Mouse (Mus musculus) gastrocnemius, postnatal 4 days (tissue): ENCODE measurements around the gene Atp5d. TPM values are rescaled to one million over a fixed set of nuclear protein-coding genes. Genes with fewer than 3 reads are reported as not detected.

Experiments used
- DNase-seq, 2 experiments: peaks; one replicate each; pipeline ENCODE4 v3.0.0; 2021 to 2022; ENCODE audit warnings: low spot score in 2 of 2, mixed read lengths in 2 of 2
- total RNA-seq, 2 experiments: library from RNA; stranded (reverse); gene quantifications; 2 replicates each; pipeline ENCODE4 v1.2.3; 2021

Atp5d gene
- total RNA-seq, 2 experiments from 2014 or later = 522 to 564 TPM

DNA sequence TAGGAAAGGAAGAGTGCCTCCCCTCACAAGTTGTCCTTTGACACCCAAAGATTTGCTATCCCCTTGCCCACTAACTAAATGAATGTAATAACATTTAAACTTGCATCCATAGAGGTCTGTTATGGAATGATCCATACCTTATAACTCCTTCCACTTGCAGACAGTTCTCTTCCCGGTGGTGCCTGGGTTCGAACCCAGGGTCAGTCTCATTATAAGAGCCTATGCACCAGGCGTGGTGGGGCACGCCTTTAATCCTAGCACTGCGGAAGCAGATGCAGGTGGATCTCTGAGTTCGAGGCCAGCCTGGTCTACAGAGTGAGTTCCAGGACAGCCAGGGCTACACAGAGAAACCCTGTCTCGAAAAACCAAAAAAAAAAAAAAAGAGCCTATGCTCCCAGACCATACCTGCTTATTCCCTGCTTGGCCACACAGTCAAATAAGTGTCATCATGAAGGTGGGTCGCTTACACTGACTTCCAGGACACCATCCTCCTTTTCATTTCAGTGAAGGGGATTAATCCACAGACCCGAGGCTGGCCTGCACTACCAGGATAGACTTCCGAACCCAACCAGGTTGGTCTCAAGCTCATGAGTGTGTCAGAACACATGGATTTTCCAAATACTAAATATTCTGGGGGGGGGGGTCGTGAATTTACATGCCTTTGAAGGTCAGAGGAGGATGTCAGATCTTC, 1.7 kb downstream of the Atp5d start:
- no peak for DNase-seq

DNA sequence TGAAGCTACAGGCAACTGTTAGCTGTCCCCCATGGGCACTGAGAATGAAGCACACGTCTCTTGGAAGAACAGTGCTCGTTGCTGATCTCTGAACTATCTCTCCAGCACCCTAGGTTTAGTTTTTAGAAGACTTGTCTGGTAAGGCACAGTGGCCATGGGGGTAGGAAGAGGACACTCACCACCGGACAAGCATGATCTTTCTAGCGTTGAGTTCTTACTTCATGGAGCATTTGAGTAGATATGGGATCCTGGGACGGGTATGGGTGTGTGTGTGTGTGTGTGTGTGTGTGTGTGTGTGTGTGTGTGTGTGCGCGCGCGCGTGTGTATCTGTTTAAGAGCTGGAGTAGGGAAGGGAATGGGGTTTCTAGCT, 2.2 kb downstream of the Atp5d start, which contains the start of gene Cbarp:
Cbarp (minus strand) TSS at position 170 of the 370 bp plus-strand sequence.
- DNase-seq = no peak

DNA sequence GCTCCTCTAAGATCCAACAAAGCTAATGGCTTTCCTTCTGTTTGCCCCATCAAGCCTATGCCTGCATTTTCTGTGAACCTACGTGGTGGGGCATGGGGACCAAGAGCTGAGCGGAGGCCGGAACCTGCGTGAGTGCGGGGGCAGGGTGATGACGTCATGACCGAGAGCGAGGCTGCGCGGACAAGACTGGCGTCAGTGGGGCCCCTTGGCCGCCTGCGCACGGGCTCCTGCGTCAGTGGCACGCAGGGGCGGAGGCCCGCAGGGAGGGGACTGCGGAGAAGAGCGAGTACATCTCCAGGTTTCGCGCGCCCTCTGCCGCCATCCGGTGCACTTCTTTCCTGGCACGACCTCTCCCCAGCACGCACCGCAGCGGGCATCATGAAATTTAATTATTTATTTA, 2.8 kb downstream of the Atp5d start:
- peak; percentile 80 to 88 for DNase-seq

DNA sequence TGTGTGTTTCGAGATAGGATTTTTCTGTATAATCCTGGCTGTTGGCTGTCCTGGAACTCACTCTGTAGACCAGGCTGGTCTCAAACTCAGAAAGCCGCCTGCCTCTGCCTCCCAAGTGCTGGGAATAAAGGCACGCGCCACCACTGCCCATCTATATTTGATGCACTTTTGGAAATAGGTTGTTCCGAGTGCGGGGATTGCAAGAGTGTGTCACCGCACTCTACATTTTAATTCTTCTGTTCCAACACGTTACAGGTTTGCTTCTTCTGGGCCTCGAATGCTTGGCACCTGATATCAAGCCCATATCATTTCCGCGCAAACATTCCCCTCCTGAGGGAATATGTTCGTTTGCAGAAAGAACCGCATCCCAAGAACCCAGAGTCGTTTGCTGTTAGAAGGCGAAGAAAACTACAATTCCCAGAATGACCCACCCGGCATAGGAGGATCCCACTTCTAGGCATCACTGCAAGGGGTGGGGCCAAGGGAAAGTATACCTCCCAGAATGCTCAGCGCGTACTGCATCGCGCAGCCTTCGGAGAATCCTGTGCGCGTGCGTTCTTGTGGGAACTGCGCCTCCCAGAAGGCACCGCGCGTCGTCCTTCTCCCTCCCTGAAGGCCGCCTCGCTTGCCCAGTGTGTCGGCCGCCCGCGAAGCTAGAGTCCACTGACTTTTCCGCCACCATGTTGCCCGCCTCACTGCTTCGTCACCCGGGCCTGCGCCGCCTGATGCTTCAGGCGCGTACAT, 3.5 kb downstream of the Atp5d start:
- DNase-seq = peak; percentile 81 to 94

DNA sequence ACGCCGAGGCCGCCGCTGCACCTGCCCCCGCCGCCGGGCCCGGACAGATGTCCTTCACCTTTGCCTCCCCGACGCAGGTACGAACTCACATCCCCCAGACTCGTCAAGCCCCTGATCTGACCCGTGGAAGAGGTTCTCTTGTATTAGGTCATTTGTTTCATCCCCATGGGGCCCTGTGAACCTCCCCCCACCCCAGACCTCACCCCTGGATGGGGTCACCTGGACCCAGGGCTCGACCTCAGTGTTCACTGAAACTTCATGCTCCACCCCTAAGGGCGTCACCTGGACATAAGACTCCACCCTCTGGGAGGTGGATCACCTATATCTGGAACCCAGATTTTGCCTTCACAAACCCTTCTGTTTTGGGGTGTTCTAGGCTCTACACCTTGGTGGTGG, 4.1 kb downstream of the Atp5d start:
- no peak for DNase-seq

DNA sequence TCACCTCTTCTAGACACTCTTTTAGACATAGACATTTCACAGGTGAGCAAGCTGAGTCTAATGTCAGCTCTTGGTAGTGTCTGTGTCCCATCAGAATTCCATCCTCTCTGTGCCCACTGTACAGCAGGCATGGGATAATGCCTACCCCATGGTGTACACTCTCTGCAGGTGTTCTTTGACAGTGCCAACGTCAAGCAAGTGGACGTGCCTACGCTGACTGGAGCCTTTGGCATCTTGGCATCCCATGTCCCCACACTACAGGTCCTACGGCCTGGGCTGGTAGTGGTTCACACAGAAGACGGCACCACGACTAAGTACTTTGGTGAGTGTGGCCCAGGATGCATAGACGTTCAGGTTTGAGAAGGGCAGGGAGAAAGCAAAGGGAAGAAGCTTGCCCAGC, 5.2 kb downstream of the Atp5d start:
- no peak for DNase-seq

DNA sequence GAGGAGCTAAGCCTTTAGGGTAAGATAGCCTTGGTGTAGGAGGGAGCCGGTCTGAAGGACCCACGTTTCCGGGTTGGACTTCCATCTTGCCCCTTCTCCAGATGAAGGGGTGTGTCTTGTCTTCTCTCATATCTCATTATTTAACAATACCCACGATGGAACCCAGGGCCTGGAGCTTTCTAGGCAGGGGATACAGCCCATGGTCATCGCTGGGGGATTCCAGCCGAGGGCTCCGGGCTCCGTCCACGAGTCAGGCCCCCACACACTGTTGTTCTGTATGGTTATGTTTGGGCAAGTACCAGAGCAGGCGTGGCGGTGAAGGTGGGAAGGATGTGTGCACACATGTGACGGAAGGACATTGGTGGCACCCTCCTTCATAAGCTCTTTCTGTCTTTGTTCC, 5.7 kb downstream of the Atp5d start:
- DNase-seq = no peak

DNA sequence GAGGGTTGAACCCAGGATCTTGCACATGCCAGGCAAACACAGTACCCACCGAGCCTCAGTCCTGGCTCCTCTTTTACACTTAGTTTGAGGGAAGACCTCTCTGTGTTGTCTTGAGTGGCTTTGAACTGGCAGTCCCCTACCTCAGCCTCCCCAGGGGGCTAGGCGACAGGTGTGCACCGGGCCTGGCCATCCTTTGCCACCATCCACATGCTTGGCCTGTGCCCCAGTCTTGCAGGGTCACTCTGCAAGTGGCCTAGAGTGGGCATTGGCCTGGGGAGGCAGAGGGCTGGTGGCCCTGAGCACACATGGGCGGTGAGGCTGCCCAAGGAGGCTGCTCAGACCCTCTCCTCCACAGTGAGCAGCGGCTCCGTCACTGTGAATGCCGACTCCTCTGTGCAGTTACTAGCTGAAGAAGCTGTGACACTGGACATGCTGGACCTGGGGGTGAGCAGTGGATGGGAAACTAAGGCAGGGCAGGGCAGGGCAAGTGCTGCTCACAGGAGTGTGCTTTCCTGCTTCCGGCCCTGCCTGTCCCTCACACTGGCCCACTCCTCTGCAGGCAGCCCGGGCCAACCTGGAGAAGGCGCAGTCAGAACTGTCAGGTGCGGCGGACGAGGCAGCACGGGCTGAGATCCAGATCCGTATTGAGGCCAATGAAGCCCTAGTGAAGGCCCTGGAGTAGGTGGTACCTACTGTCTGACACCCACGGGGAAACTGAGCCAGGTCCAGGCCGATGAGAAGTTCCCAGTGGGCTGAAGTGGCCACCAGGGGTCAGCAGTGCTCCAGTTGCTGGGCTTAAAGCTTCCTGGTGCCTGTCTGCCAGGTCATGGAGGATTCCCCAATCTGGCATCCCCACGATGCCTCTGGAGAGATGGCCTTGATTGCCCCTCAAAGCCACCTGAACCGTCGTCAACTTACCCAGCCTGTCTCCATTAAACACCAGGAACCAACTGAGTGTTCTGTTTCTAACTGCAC, 6.7 kb downstream of the Atp5d start:
- DNase-seq = peak in 1 of 2 experiments; percentile 81

DNA sequence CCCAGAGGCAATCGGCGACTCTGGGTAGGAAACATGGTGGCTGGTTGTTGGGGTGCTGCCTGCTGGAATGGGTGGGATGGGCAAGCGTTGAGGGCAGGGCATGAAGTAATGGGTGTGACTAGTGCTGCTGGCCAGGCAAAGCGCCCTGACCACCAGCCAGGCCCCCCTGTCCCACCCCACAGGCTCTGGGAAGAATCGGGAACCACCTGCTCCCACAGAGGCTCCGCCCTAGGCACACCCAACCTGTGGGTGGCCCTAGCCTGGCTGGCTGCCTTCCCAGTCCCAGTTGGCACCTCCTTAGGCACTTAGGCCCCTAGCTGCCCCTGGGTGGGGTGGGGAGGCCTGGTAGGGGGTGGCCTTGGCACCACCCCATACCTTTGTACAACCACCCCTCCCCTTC, 7.5 kb downstream of the Atp5d start:
- DNase-seq = no peak

DNA sequence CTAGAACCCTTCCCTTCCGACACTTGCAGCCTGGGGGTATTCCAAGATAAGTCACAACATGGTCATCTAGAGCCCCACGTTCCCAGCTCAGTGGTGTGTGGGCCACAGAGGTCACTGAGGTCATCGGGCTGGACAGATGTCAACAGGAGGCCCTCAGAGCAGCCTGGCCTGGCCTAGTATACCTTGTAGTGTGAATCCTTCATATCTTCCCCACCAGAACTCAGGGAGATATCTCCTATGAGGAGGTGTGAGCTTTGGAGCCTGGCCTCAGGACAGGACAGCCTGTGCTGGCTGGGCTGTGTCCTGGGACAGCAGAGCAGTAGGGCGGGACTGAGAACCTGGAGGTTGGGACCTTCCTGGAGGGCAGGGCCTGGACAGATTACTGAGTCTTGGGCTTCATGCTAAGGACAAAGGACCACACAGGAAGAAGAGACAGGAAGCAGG, 8.2 kb downstream of the Atp5d start:
- DNase-seq = no peak

DNA sequence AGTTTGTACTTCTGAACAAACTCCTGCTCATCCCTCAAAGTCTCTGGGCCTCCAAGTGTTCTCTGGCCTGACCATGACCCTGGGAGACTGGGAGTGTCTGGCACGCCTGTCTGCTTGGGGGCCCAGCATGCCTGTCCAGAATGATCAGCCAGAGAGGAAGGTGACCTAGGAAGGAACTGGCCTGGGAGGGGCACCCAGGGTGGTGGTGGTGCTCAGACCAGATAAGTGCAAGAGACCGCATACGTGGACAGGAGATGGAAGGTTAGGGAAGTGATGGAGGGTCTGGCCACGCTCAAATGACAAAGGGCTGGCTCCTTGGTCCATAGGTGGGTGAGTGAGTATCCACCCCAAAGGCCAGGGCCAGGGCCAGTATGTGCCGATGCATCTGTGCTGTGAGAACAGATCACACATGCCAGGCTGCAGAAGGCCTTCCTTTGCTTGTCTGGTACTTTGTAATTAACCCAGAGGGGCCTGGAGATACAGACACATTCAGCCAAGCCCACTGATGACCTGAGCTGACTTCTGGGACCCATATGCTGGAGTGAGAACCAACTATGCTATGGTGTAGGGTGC, 8.8 kb downstream of the Atp5d start:
- DNase-seq = no peak

DNA sequence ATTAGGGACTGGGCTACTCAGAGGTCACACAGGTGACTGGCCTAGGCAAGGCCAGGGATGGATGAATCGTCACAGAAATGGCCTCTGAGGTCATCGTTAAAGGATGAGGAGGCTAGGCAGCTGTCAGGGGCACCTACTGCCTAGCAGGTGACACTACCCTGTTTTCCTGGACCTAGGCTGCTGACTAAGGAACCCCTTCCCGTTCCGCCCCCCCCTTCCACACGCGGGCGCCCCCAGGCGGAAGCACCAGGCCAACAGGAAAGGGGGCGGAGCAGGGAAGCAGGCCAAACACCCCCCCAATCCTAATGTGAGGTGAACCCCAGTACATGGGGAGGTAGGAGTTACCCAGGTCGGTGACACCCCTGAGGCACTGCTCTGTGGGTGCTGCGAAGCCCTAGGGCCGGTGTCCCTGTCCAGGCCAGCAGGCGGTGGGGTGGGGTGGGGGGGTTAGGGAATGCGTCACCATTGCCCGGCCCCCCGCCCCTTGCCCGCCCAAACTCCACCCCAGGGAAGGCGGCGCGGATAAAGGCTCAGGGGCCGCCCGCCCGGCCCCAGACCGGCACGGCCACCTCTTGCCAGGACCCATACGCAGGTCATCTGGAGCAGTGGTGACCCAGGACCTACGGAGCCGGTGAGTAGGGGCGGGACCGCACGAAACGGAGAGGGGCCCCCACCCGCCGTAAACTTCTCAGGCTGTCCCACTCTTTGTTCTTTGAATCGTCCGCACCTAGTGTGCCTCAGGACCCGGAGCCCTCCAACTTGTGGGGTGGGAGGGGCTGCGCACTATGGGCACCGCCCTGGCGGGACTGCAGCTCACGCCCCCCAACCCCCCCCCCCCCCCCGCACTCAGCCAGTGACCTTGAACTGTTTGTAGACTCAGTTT, 9.5 kb downstream of the Atp5d start, which contains the start of gene Midn:
Midn (plus strand) TSS at position 554 of the 883 bp plus-strand sequence.
- peak; percentile 75 to 84 for DNase-seq

DNA sequence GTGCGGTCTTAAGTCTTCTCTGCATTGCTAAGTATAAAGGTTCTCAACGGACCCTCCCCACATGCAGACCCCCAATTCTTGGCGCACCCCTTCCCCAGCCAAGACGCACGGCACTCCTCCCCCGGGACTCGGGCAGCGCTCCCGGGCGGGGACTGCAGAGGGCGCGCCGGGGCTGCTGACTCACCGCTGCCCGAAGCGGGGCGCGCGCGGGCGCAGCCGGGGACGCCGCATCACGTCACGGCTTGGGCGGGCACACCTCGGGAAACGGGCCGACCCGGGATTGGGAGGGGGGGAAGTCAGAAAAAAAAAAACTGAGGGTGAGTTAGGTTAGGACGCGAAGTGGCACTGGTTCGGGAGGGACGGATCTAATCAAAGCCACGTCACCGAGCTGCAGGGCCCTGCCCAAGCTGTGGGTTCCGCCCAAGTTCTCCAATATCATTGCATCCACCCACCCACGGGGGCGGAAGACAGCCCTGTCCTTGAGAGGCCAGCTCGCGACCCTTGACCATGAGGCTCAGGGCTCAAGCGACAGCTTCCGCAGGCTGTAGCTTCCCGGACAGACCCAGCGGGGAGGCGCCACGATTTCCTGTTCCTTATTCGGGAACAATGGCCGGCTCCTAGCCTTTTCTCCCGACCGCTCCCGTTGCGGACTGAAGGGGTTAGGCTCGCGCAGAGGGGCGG, 10.3 kb downstream of the Atp5d start:
- DNase-seq = peak; percentile 94 to 95

DNA sequence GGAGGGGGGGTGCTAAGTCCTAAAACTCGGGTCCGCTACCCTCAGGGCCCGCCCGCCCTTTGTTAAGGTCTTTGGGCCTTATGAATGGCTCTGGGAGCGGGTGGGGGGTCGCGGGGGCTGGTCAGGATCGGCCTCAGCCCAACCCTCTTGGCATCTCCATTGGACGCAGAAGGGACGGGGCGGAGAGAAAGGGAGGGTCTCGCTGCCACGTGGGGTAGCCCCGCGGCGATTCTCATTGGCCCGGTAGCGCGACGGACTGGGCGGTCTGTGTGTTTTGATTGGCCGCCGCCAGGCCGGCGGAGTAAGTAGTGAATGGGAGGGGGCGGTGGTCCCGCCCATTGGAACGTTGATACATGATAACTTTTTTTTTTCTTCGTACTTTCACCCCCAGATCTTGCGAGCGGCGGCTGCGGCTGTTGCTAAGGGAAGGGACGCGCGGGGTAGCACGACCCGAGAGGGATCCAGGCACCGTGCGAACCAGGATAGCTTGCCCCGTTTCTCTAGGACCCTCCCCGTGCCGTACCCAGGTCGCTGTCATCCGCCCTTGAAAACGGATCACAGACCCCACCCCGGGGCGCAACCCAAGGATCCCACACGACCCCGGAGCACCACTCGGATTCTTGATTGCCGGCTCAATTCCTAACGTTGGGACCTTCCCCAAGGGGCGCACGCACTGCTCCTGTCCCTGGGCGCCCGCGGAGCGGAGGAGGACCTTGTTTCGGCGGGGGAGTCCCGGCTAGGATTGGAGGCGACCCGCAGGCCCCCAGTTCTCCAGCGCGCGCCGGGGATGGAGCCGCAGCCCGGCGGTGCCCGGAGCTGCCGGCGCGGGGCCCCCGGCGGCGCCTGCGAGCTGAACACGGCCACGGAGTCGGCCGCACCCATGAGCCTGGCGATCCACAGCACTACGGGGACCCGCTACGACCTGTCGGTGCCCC, 11.1 kb downstream of the Atp5d start:
- DNase-seq = peak; percentile 95 to 96

DNA sequence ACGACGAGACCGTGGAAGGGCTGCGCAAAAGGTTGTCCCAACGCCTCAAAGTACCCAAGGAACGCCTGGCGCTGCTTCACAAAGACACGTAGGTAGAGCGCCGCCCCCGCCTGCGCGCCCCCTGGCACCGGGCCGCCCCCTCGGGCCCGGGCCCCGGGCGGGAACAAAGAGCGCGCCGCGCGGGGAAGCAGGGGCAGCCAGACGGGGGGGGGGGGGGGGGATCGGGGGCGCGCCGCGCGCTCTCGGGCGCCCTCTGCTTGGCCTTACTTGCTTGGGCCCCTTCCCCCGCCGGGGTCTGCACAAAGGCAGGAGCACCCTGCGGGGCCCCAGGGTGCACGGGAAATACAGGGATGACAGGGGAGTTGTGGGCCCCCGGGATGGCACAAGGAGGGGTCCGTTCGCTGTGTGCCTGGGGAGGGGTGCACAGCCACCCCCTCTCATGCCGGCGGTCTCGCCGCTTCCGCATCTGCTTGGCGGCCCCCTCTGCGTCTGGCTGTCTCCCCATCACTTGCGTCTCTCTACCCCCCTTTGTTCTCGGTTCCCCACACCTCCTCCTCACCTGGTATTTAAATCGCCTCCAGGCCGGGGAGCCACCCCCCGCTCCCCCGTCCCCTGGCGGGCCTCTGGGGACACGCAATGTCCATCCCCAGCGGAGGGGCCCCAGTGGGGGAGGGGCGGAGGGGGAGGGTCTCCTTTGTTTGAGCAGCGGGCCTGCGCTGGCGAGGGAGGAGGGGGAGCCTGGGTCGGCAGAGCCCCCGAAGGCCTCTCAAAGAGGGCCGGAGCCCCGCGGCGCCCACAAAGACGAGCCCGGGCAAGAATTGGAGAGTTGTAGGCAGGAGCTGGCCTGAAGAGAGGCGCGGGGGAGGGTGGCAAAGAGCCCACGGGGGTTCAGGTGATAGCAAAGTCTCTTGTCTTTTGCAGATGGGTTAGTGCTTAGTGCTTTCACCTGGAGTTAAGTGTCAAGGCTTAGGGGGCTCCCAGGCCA, 12.1 kb downstream of the Atp5d start:
- no peak for DNase-seq

DNA sequence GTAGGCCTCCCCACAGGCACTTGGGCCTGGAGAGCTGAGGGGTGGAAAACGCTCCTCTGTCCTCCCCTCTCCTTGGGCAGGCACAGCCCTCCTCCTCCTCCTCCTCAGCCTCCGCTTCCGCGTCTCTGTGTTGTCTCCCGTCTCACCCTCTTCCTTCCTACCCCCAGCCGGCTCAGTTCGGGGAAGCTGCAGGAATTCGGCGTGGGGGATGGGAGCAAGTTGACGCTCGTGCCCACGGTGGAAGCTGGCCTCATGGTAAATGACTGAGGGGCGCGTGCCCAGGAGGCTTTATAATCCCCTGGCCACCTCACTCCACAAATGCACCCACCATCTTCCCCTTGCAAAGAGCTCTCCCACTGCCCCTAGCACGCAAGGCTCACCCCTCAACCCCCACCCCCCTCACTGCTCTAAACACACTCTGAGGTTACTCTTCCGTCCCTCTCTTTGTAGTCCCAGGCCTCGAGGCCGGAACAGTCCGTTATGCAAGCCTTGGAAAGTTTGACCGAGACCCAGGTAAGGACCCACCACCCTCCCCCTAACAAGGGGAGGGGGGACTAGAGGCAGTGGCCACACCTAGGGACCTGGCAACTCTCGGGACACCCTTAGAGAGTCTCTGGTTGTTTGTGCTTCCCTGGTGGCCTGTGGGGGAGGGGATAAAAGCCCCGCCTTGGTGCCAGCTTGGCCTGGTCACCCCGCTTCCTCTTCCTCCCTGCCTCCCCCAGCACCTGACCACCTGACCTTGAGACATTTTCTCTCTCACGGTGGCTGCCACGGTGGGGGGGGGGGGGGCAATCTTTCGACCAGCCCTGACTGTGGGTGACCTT, 13.0 kb downstream of the Atp5d start:
- DNase-seq = no peak
